Mouse (Mus musculus): ENCODE measurements around the gene Cass4. TPM values are rescaled to one million over a fixed set of nuclear protein-coding genes. Genes with fewer than 3 reads are reported as not detected.

The Cass4 gene
- total and polyA plus RNA-seq, 3 experiments = 0.35 to 5.5 TPM; not detected in 1

DNA sequence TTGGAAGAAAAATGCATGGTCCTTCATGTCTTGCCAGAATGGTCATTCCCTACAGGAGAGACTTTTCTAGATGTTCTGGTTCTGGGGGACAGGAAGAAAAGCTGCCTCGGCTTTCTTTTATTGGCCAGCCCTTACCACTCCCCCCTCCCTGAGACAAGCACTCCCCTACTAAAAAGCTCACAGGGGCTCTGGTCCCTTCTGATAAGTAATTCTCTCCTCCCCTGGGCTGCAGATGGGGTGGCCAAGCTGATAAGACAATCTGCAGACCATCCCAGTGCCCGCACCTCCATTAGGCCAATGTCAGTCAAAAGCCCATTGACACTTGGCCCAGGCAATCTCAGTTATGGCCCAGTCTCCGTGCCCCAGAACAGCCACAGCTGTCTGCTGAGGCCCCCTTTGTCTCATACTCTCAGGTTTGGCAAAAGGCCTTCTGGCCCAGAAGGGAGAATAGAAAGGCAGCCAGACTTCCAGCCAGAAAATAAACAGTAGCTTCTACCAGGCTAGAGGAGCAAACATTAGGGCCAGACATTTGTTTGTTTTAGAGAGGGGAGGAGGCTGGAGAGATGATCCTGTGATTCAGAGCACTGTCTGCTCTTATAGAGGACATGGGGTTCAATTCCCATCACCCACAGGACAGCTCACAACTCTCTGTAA, 45.2 kb upstream of the Cass4 start (continued):
- TF ChIP-seq ZMIZ1 (IDR thresholded peaks at IDR 0.05; ENCODE audit: low read depth, low read length) (no peak), NRF1 (IDR thresholded peaks at IDR 0.05; ENCODE audit: insufficient read depth, low read depth, low read length, poor library complexity, severe bottlenecking) (no peak), UBTF (IDR thresholded peaks at IDR 0.05; ENCODE audit: borderline replicate concordance, insufficient read depth, low read depth, low read length) (no peak), CHD1 (IDR thresholded peaks at IDR 0.05; ENCODE audit: low read depth, low read length) (no peak), CHD2 (IDR thresholded peaks at IDR 0.05; ENCODE audit: low read length) (no peak), MAX (IDR thresholded peaks at IDR 0.05; ENCODE audit: low read length) (no peak), EP300 (IDR thresholded peaks at IDR 0.05; ENCODE audit: low read depth in 1 of 2, low read length in 2 of 2) (peak; percentile 49 to 81), ZKSCAN1 (IDR thresholded peaks at IDR 0.05; ENCODE audit: low read depth, low read length) (no peak), MEF2A (IDR thresholded peaks at IDR 0.05; ENCODE audit: extremely low read depth, insufficient replicate concordance, low read depth, low read length, poor library complexity, severe bottlenecking) (no peak), MAFK (IDR thresholded peaks at IDR 0.05; ENCODE audit: borderline replicate concordance, low read depth, low read length) (no peak), MAZ (IDR thresholded peaks at IDR 0.05; ENCODE audit: low read depth, low read length) (peak; percentile 69)

DNA sequence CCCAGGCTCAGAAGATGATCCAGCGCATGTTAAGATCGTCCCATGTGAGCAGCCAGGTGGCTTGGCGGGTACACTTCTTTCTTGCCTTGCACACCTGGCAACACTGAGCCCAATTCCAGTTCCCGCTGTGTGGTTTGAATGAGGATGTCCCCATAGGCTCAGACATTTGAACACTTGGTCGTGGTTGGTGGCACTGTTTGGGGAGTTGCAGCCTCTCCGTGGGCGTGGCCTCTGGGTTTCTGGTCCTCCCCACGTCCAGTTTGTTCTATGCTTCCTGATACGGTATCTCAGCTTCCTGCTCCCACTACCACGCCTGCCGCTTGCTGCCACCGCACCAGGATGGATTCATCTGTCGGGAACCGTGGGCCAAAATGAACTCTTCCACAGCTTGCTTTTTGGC, 43.8 kb upstream of the Cass4 start:
- Histone ChIP-seq H3K36me3 (ENCODE audit: control insufficient read depth in 1 of 2, insufficient read depth in 2 of 2, low read length in 2 of 2) (peaks cover 0 to 21% of the 10 kb centered on the region in 2 experiments; a peak in 2 of 4 replicates), H3K27me3 (ENCODE audit: control insufficient read depth in 1 of 2, insufficient read depth in 2 of 2, low read length in 2 of 2) (no peaks in the 10 kb centered on the region), H3K4me3 (ENCODE audit: control insufficient read depth in 1 of 2, insufficient read depth in 1 of 2, low read depth in 2 of 2, low read length in 2 of 2) (no peak overlapping the region), H3K27ac (ENCODE audit: control insufficient read depth, low read depth, low read length) (no peak overlapping the region), H3K9ac (ENCODE audit: control insufficient read depth, low read depth, low read length, poor library complexity, severe bottlenecking) (no peak overlapping the region), H3K4me1 (ENCODE audit: control insufficient read depth in 1 of 2, insufficient read depth in 2 of 2, low read length in 2 of 2) (peaks cover 9 to 31% of the 10 kb centered on the region in 2 experiments), H3K79me2 (ENCODE audit: control insufficient read depth, insufficient read depth, low read length, poor library complexity) (no peaks in the 10 kb centered on the region; the same call in 1 of the 2 replicates), H3K9me3 (replicated peaks; ENCODE audit: insufficient read depth, low read length) (no peaks in the 10 kb centered on the region)
- TF ChIP-seq POLR2AphosphoS2 (IDR thresholded peaks at IDR 0.05; ENCODE audit: low read length) (no peak), BHLHE40 (IDR thresholded peaks at IDR 0.05; ENCODE audit: borderline replicate concordance, low read depth, low read length) (no peak), RCOR1 (IDR thresholded peaks at IDR 0.05; ENCODE audit: low read depth, low read length) (no peak), MYC (IDR thresholded peaks at IDR 0.05; ENCODE audit: low read depth, low read length) (no peak)
- DNase-seq (ENCODE audit: low read depth, low spot score) = no peak

DNA sequence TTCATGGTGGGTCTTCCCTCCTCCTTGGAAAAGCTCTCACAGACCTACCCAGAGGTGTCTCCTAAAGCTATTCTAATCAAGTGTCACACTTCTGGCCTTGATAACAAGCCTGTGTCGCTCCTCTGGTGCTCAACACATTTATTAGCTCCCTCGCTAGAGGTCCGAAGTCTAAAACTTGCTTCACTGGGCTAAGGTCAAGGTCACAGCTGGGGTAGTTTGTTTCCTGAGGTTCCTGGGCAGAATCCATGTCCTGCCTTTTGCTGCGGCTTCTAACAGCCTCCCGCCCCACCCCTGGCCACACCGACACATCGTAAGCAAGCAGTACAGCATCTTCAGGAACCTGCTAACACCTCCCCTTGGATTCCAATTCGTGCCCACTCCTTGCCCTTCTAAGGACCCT, 42.8 kb upstream of the Cass4 start:
- Histone ChIP-seq H3K79me2 (ENCODE audit: control insufficient read depth, insufficient read depth, low read length, poor library complexity) (no peaks in the 10 kb centered on the region), H3K36me3 (ENCODE audit: control insufficient read depth in 1 of 2, insufficient read depth in 2 of 2, low read length in 2 of 2) (peaks cover 0 to 21% of the 10 kb centered on the region in 2 experiments; a peak in 2 of 4 replicates), H3K4me1 (ENCODE audit: control insufficient read depth in 1 of 2, insufficient read depth in 2 of 2, low read length in 2 of 2) (peaks cover 9 to 31% of the 10 kb centered on the region in 2 experiments), H3K4me3 (ENCODE audit: control insufficient read depth in 1 of 2, insufficient read depth in 1 of 2, low read depth in 2 of 2, low read length in 2 of 2) (no peak overlapping the region), H3K27me3 (ENCODE audit: control insufficient read depth in 1 of 2, insufficient read depth in 2 of 2, low read length in 2 of 2) (no peaks in the 10 kb centered on the region), H3K9ac (ENCODE audit: control insufficient read depth, low read depth, low read length, poor library complexity, severe bottlenecking) (no peak overlapping the region), H3K9me3 (replicated peaks; ENCODE audit: insufficient read depth, low read length) (no peaks in the 10 kb centered on the region), H3K27ac (ENCODE audit: control insufficient read depth, low read depth, low read length) (no peak overlapping the region)
- DNase-seq (ENCODE audit: low read depth, low spot score) = no peak
- TF ChIP-seq MXI1 (IDR thresholded peaks at IDR 0.05; ENCODE audit: low read depth, low read length) = no peak
- no peak for TF ChIP-seq POLR2A (IDR thresholded peaks at IDR 0.05; ENCODE audit: control insufficient read depth in 1 of 2, insufficient read depth in 1 of 2, low read depth in 1 of 2, low read length in 2 of 2, poor library complexity in 1 of 2)

All from MEL (cell line).